Mouse (Mus musculus) bone marrow macrophage, adult 2 months (primary cell): ENCODE results near the gene Top1.

ENCODE experiments used
- CTCF ChIP-seq: IDR thresholded peaks from 2 replicates; pipeline ENCODE4 v1.5.1; 2012; ENCODE audit warnings: low read depth, mild to moderate bottlenecking, low read length, moderate library complexity
- POLR2A ChIP-seq: IDR thresholded peaks from 2 replicates; pipeline ENCODE4 v1.6.1; 2012; ENCODE audit warnings: mild to moderate bottlenecking, low read depth, low read length, borderline replicate concordance

- TF ChIP-seq CTCF (no peak), POLR2A (no peak)
These were observed 71.6 kb downstream of the Top1 start for GRCm38 (mm10) chr2:160717269-160717668.
